In the genomic region with DNA sequence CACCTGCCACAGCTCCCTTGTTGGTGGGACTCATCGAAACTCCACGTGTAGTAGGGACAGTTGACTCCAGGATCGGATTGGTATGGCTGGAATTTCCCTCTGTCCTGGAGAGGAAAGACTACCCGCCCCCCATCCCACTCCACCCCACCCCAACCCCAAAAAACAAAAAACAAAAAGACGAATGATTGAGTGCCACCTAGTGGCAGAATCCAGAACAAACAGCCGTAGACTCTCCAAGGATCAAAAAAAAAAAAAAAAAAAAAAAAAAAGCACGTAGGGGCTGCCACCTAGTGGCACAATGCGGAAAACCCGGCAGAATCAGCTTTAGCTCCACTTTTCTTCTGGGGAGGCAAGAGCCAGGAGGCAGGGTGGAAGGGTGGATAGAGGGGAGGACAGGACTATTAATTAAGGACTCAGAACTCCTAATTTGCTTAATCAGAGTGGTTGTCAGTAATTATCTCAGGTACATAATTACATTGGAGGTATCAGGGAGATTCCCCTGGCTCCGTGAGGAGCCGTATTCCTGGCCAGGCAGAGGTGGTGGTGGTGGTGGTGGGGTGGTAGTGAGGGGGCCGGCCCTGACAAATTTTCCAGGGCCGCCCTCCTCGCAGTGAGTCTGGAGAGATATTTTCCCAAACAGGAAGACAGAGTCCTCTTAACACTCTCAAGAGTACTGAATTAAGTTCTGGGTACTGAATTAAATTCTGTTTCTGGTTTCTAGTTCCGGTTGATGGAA, we compare ENCODE assay signal across 7 mouse cellular contexts.
DNase-seq lines count a peak whose midpoint lies in the region; ATAC-seq lines count a peak whose summit lies in the region.

No protein-coding gene starts in this region.

- DNase-seq in Muller cell, postnatal 12 days (ENCODE audit: inconsistent ontology term): peak; percentile 69
- peak; percentile 66 for DNase-seq in c-Kit-positive CD71-negative TER-119-negative erythroid progenitor cells, embryonic 14.5 days (ENCODE audit: low read depth)
- peak; percentile 20 to 72 for DNase-seq in layer of hippocampus, postnatal 25 days (ENCODE audit: extremely low spot score in 1 of 2, low spot score in 1 of 2)
- DNase-seq in right cerebral cortex, postnatal 14 days: peak; percentile 66

- 27% methylated on average over 15 of the region's 15 CpGs for WGBS in forebrain, embryonic 13.5 days
- WGBS in hindbrain, embryonic 12.5 days: 27% methylated on average over 15 of the region's 15 CpGs

- H3K27me3 ChIP-seq in forebrain, embryonic 13.5 days: 0 out of 2 replicates have a peak, but pooled peaks cover 5% of the 10 kb centered on the region
- 0 out of 2 replicates have a peak, but pooled peaks cover 2% of the 10 kb centered on the region for H3K27me3 ChIP-seq in hindbrain, embryonic 12.5 days
- peaks cover 10% of the 10 kb centered on the region for H3K27me3 ChIP-seq in megakaryocyte, embryonic 14.5 days (replicated peaks)

- peak; percentile 75 for ATAC-seq in forebrain, embryonic 13.5 days
- ATAC-seq in hindbrain, embryonic 12.5 days (ENCODE audit: low FRiP score): peak; percentile 54

- no peaks in the 10 kb centered on the region for H3K36me3 ChIP-seq in forebrain, embryonic 13.5 days (ENCODE audit: poor library complexity, severe bottlenecking)
- H3K36me3 ChIP-seq in hindbrain, embryonic 12.5 days: no peaks in the 10 kb centered on the region
- no peaks in the 10 kb centered on the region for H3K36me3 ChIP-seq in megakaryocyte, embryonic 14.5 days (replicated peaks; ENCODE audit: low read length)

- peak overlapping the region; percentile 58 for H3K4me2 ChIP-seq in forebrain, embryonic 13.5 days
- peak overlapping the region; percentile 58 for H3K4me2 ChIP-seq in hindbrain, embryonic 12.5 days (replicated peaks)

- no peak overlapping the region for H3K27ac ChIP-seq in forebrain, embryonic 13.5 days
- no peak overlapping the region for H3K27ac ChIP-seq in hindbrain, embryonic 12.5 days

- peaks cover 8% of the 10 kb centered on the region for H3K4me1 ChIP-seq in forebrain, embryonic 13.5 days
- peaks cover 5% of the 10 kb centered on the region for H3K4me1 ChIP-seq in hindbrain, embryonic 12.5 days
- peaks cover 10% of the 10 kb centered on the region for H3K4me1 ChIP-seq in megakaryocyte, embryonic 14.5 days

- H3K9me3 ChIP-seq in forebrain, embryonic 13.5 days (replicated peaks): no peaks in the 10 kb centered on the region
- no peaks in the 10 kb centered on the region for H3K9me3 ChIP-seq in hindbrain, embryonic 12.5 days (replicated peaks)
- no peaks in the 10 kb centered on the region for H3K9me3 ChIP-seq in megakaryocyte, embryonic 14.5 days

- H3K9ac ChIP-seq in forebrain, embryonic 13.5 days: 0 out of 2 replicates have a peak overlapping the region, but pooled peaks have one; percentile 38
- 0 out of 2 replicates have a peak overlapping the region, but pooled peaks have one; percentile 18 for H3K9ac ChIP-seq in hindbrain, embryonic 12.5 days

- H3K4me3 ChIP-seq in forebrain, embryonic 13.5 days: peak overlapping the region; percentile 25
- H3K4me3 ChIP-seq in hindbrain, embryonic 12.5 days: peak overlapping the region; percentile 24; the same call in 1 of the 2 replicates
- H3K4me3 ChIP-seq in megakaryocyte, embryonic 14.5 days (replicated peaks): peak overlapping the region; percentile 88

Comparison
In these comparisons a context has a peak if more than half of its experiments do, and no peak if none do; other contexts are left out.
1. H3K4me3 ChIP-seq: peak in every context shown above with its lines; median percentile 88 in megakaryocyte, embryonic 14.5 days; 25 in forebrain, embryonic 13.5 days; 24 in hindbrain, embryonic 12.5 days.